Mouse (Mus musculus): ENCODE measurements around the gene Osbp2. TPM values are rescaled to one million over a fixed set of nuclear protein-coding genes. Genes with fewer than 3 reads are reported as not detected.
A peak's percentile ranks its signal among the peaks of the same experiment; 100 is the strongest.

Osbp2 gene
- total RNA-seq, 2 experiments from 2014 or later = 141 to 149 TPM

- intact Hi-C loops (cut with DNase I) = loop anchor here (1.0 kb wide), 1 partner anchor 17 kb away; no protein-coding TSS in a partner anchor
Measured at GRCm38 (mm10) chr11:3895933-3896332, 32.2 kb upstream of the Osbp2 start.

GRCm38 (mm10) chr11:3895458-3895857, 31.8 kb upstream of the Osbp2 start:
- no peak for TF ChIP-seq CTCF (IDR thresholded peaks at IDR 0.05)
- DNase-seq (ENCODE audit: extremely low spot score in 1 of 2, low spot score in 2 of 2) = no peak
- intact Hi-C loops (cut with DNase I) = loop anchor here (1.0 kb wide), 1 partner anchor 18 kb away; no protein-coding TSS in a partner anchor
- Histone ChIP-seq H3K4me3 (peak overlapping the region; percentile 67), H3K27ac (peak overlapping the region; percentile 91)

More at GRCm38 (mm10) chr11:3895933-3896332, 32.2 kb upstream of the Osbp2 start:
- Histone ChIP-seq H3K4me3 (peak overlapping the region; percentile 7; the same call in 1 of the 2 replicates), H3K27ac (no peak overlapping the region)
- no peak for TF ChIP-seq CTCF (IDR thresholded peaks at IDR 0.05)
- no peak for DNase-seq (ENCODE audit: extremely low spot score in 1 of 2, low spot score in 2 of 2)

- H3K27ac ChIP-seq = peak within 1 kb of the TSS; percentile 91
- intact Hi-C loops (cut with DNase I) = loop anchor here (1.0 kb wide), 1 partner anchor 19 kb away; no protein-coding TSS in a partner anchor
- DNase-seq (ENCODE audit: extremely low spot score in 1 of 2, low spot score in 2 of 2) = peak; percentile 93 to 96
- no peak for TF ChIP-seq CTCF (IDR thresholded peaks at IDR 0.05)
- peak within 1 kb of the TSS; percentile 67 for H3K4me3 ChIP-seq
Measured at GRCm38 (mm10) chr11:3894406-3895281, 30.9 kb upstream of the Osbp2 start, which contains the start of the genes 4921536K21Rik and Dusp18. Gene 4921536K21Rik, minus strand, starts transcription at chr11:3895098. Gene Dusp18, plus strand, starts transcription at chr11:3895240.

- intact Hi-C loops (cut with DNase I) = no loop called here
- no peak for TF ChIP-seq CTCF (IDR thresholded peaks at IDR 0.05)
- H3K4me3 ChIP-seq = no peak overlapping the region
- DNase-seq (ENCODE audit: extremely low spot score in 1 of 2, low spot score in 2 of 2) = no peak
- peak overlapping the region; percentile 91; the same call in 1 of the 2 replicates for H3K27ac ChIP-seq
Measured at GRCm38 (mm10) chr11:3893970-3894369, 30.3 kb upstream of the Osbp2 start.

- no peak for DNase-seq (ENCODE audit: extremely low spot score in 1 of 2, low spot score in 2 of 2)
- intact Hi-C loops (cut with DNase I) = no loop called here
- Histone ChIP-seq H3K27ac (no peak overlapping the region), H3K4me3 (no peak overlapping the region)
- TF ChIP-seq CTCF (IDR thresholded peaks at IDR 0.05) = no peak
Measured at GRCm38 (mm10) chr11:3887331-3887730, 23.6 kb upstream of the Osbp2 start.

GRCm38 (mm10) chr11:3883711-3884110, 20.0 kb upstream of the Osbp2 start:
- intact Hi-C loops (cut with DNase I) = no loop called here
- no peak overlapping the region for H3K4me3 ChIP-seq
- TF ChIP-seq CTCF (IDR thresholded peaks at IDR 0.05) = no peak
- DNase-seq (ENCODE audit: extremely low spot score in 1 of 2, low spot score in 2 of 2) = no peak
- no peak overlapping the region for H3K27ac ChIP-seq

- intact Hi-C loops (cut with DNase I) = loop anchor here (1.0 to 5.0 kb wide), 2 partner anchors 72 to 168 kb away; no protein-coding TSS in a partner anchor
- peak; percentile 91 for TF ChIP-seq CTCF (IDR thresholded peaks at IDR 0.05)
- Histone ChIP-seq H3K4me3 (no peak overlapping the region), H3K27ac (no peak overlapping the region)
- DNase-seq (ENCODE audit: extremely low spot score in 1 of 2, low spot score in 2 of 2) = peak; percentile 73 to 75
Measured at GRCm38 (mm10) chr11:3879836-3880235, 16.1 kb upstream of the Osbp2 start.

- no peak for DNase-seq (ENCODE audit: extremely low spot score in 1 of 2, low spot score in 2 of 2)
- no peak overlapping the region for H3K4me3 ChIP-seq
- intact Hi-C loops (cut with DNase I) = loop anchor here (5.0 kb wide), 1 partner anchor 166 kb away; no protein-coding TSS in a partner anchor
- TF ChIP-seq CTCF (IDR thresholded peaks at IDR 0.05) = no peak
- no peak overlapping the region for H3K27ac ChIP-seq
Measured at GRCm38 (mm10) chr11:3878660-3879059, 15.0 kb upstream of the Osbp2 start.

GRCm38 (mm10) chr11:3876419-3876818, 12.7 kb upstream of the Osbp2 start:
- intact Hi-C loops (cut with DNase I) = loop anchor here (5.0 kb wide), 1 partner anchor 164 kb away; no protein-coding TSS in a partner anchor

GRCm38 (mm10) chr11:3864343-3864742, 640 bp upstream of the Osbp2 start:
- Histone ChIP-seq H3K4me3 (peak overlapping the region; percentile 56), H3K27ac (no peak overlapping the region; the same call in 1 of the 2 replicates)
- DNase-seq (ENCODE audit: extremely low spot score in 1 of 2, low spot score in 2 of 2) = no peak
- TF ChIP-seq CTCF (IDR thresholded peaks at IDR 0.05) = no peak
- intact Hi-C loops (cut with DNase I) = no loop called here

More at GRCm38 (mm10) chr11:3876419-3876818, 12.7 kb upstream of the Osbp2 start:
- TF ChIP-seq CTCF (IDR thresholded peaks at IDR 0.05) = no peak
- Histone ChIP-seq H3K4me3 (no peak overlapping the region), H3K27ac (no peak overlapping the region)
- no peak for DNase-seq (ENCODE audit: extremely low spot score in 1 of 2, low spot score in 2 of 2)

- intact Hi-C loops (cut with DNase I) = no loop called here
- no peak; the same call in 1 of the 2 replicates for TF ChIP-seq CTCF (IDR thresholded peaks at IDR 0.05)
- peak overlapping the region; percentile 84 for H3K27ac ChIP-seq
- H3K4me3 ChIP-seq = peak overlapping the region; percentile 56
- DNase-seq (ENCODE audit: extremely low spot score in 1 of 2, low spot score in 2 of 2) = no peak
Measured at GRCm38 (mm10) chr11:3862661-3863453, 846 bp downstream of the Osbp2 start.

All from left cerebral cortex, adult 2 months (tissue).